Mouse (Mus musculus): Measurements from ENCODE around the gene Trim17. TPM values are rescaled to one million over a fixed set of nuclear protein-coding genes. Genes with fewer than 3 reads are reported as not detected.

Gene Trim17
- polyA plus RNA-seq, 1 experiment from 2014 or later: 0.19 TPM

DNA sequence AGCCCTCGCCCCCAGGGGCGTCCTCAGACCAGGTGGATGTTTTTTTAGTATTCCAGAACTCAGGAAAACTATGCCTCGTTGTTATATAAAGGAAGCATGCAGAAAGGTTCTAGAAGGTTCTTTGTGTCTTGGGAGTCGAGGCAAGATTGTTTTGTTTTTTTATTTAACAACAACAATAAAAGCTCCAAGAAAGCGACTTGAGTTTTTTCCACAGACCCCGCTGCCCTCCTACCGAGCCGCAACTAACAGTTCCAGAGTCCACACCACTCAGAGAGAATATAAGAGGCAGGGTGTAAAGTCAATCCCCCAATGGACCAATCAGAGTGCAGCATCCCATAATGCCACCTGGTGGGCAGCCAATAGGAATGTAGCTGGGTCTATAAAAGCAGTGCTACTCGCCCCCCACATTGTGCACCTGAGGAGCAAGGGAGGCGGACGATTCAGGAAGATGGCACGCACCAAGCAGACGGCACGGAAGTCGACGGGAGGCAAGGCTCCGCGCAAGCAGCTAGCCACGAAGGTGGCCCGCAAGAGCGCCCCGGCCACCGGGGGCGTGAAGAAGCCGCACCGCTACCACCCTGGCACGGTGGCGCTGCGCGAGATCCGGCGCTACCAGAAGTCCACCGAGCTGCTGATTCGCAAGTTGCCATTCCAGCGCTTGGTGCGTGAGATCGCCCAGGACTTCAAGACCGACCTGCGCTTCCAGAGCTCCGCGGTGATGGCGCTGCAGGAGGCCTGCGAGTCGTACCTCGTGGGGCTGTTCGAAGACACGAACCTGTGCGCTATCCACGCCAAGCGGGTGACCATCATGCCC is 7.1 kb downstream of the Trim17 start:
- Histone ChIP-seq H3K4me3 (peak overlapping the region; percentile 35; the same call in 1 of the 2 replicates), H3K4me1 (peaks cover 43% of the 10 kb centered on the region), H3K36me3 (replicated peaks) (peaks cover 15% of the 10 kb centered on the region), H3K9me3 (peaks cover 7% of the 10 kb centered on the region; the same call in 1 of the 2 replicates), H3K27me3 (replicated peaks; ENCODE audit: low read depth, poor library complexity, severe bottlenecking) (peaks cover 58% of the 10 kb centered on the region), H3K27ac (replicated peaks) (no peak overlapping the region)
- DNase-seq (ENCODE audit: low spot score): no peak
- WGBS: 64% methylated on average over 50 of the region's 50 CpGs

DNA sequence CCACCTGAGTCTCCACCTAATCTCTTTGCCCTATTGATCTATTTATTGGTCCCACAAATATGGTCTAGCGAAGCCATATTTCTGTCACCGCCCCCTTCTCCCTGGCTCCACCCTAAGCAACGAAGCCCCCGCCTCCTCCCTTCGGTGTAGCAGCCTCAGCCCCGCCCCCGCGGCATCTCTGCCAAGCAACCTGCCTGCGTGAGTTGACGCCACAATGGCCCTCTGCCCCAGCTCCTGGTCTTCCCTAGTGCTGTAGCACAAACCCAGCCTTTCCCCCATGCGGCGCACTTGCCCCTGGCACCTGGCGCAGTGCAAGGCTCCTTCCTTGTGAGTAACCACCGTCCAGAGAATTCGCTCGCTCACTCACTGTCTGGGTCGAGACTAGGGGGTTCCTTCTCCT is 9.1 kb downstream of the Trim17 start:
- peaks cover 14% of the 10 kb centered on the region; the same call in 1 of the 2 replicates for H3K36me3 ChIP-seq (replicated peaks)
- peak; percentile 30 for DNase-seq (ENCODE audit: low spot score)
- H3K27me3 ChIP-seq (replicated peaks; ENCODE audit: low read depth, poor library complexity, severe bottlenecking): peaks cover 46% of the 10 kb centered on the region
- peaks cover 33% of the 10 kb centered on the region for H3K4me1 ChIP-seq
- peaks cover 7% of the 10 kb centered on the region; the same call in 1 of the 2 replicates for H3K9me3 ChIP-seq
- H3K27ac ChIP-seq (replicated peaks): no peak overlapping the region; the same call in 1 of the 2 replicates
- 39% methylated on average over 17 of the region's 17 CpGs for WGBS
- H3K4me3 ChIP-seq: 0 out of 2 replicates have a peak overlapping the region, but pooled peaks have one; percentile 2

DNA sequence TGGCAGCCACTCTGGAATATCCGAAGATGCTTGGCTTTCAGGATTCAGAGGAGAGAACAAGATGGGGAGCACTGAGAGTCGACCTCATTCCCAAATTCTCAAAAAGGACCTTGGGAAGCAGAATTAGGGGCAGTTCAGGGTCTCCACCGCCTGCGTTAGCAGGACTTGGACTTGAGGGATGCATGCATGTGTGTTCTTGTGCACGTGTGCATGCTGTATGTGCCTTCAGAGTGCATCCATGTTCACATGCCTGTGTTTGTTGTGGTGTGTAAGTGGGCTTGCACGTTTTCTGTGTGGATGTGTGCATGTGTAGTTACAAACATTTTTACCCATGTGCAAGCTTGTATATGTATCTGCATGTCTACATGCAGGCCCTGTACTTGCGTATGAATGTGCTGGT is 9.7 kb downstream of the Trim17 start:
- peaks cover 40% of the 10 kb centered on the region for H3K27me3 ChIP-seq (replicated peaks; ENCODE audit: low read depth, poor library complexity, severe bottlenecking)
- H3K4me3 ChIP-seq: no peak overlapping the region
- peaks cover 31% of the 10 kb centered on the region for H3K4me1 ChIP-seq
- H3K27ac ChIP-seq (replicated peaks): no peak overlapping the region
- WGBS: 86% methylated on average over 7 of the region's 7 CpGs
- no peak for DNase-seq (ENCODE audit: low spot score)
- H3K9me3 ChIP-seq: peaks cover 7% of the 10 kb centered on the region; the same call in 1 of the 2 replicates
- peaks cover 17% of the 10 kb centered on the region; the same call in 1 of the 2 replicates for H3K36me3 ChIP-seq (replicated peaks)

DNA sequence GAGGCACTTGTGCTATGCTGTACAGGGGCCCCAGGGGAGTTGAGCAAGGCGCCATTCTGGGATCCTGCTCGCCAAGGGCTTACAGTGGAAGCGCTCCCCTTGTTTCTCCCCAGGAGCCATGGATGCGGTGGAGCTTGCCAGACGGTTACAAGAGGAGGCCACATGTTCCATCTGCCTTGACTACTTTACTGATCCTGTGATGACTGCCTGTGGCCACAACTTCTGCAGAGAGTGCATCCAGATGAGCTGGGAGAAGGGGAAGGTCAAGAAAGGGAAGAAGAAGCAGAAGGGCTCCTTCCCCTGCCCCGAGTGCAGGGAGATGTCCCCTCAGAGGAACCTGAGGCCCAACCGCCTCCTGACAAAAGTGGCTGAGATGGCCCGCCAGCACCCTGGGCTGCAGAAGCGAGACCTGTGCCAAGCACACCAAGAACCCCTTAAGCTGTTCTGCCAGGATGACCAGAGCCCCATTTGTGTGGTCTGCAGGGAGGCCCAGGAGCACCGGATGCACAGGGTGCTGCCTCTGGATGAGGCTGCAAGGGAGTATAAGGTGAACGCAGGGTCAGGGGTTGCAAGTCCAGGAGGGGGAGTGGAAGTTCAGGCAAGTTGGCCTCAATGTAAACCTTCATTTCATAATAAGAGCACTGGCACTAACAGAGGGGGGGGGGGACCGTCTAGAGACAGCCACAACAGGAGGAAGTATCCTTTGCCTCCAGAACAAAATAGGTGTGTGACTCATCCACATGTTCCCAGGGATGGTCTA is 10.7 kb downstream of the Trim17 start:
- H3K4me1 ChIP-seq: peaks cover 22% of the 10 kb centered on the region
- no peak overlapping the region; the same call in 1 of the 2 replicates for H3K27ac ChIP-seq (replicated peaks)
- H3K36me3 ChIP-seq (replicated peaks): peaks cover 27% of the 10 kb centered on the region
- H3K27me3 ChIP-seq (replicated peaks; ENCODE audit: low read depth, poor library complexity, severe bottlenecking): peaks cover 38% of the 10 kb centered on the region
- DNase-seq (ENCODE audit: low spot score): no peak
- H3K4me3 ChIP-seq: no peak overlapping the region
- 49% methylated on average over 12 of the region's 12 CpGs for WGBS
- H3K9me3 ChIP-seq: peaks cover 7% of the 10 kb centered on the region; the same call in 1 of the 2 replicates

DNA sequence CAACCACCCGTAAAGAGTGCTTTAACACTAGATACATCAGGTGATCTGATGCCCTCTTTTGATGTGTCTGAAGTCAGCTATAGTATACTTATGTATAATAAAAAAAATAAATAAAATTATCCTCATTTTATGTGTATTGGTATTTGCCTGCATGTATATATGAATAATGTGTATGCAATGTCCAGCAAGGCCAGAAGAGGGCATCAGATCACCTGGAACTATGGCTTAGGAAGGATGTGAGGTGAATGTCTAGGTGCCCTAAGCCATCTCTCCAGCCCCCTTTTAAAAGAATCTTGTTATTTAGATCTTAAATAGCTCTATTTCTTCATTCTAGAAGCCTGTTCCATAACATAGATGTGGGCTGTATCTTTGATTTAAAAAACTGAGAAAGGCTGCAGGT is 12.9 kb downstream of the Trim17 start:
- 95% methylated on average over 1 of the region's 1 CpGs for WGBS
- Histone ChIP-seq H3K9me3 (no peaks in the 10 kb centered on the region), H3K4me3 (no peak overlapping the region), H3K4me1 (peaks cover 17% of the 10 kb centered on the region), H3K27ac (replicated peaks) (no peak overlapping the region), H3K36me3 (replicated peaks) (peaks cover 48% of the 10 kb centered on the region), H3K27me3 (replicated peaks; ENCODE audit: low read depth, poor library complexity, severe bottlenecking) (peaks cover 20% of the 10 kb centered on the region)
- no peak for DNase-seq (ENCODE audit: low spot score)

DNA sequence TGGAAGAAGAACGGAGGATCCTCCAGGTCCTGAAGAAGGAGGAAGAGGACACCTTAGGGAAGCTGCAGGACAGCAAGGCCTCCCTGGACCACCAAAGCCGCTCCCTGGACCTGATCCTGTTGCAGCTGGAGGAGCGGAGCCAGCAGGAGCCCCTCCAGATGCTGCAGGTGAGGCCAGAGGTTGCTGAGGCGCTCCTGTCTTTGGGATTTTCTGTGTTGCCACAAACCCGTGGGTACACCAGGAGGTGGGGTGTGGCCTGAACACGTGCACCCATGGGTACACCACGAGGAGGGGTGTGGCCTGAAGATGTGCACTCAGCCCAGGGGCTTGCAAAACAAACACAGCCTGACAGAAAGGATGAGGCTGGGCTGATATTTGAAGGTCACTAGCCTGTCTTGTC is 14.1 kb downstream of the Trim17 start:
- H3K27me3 ChIP-seq (replicated peaks; ENCODE audit: low read depth, poor library complexity, severe bottlenecking): peaks cover 8% of the 10 kb centered on the region
- no peak overlapping the region for H3K4me3 ChIP-seq
- H3K9me3 ChIP-seq: no peaks in the 10 kb centered on the region
- peaks cover 52% of the 10 kb centered on the region for H3K36me3 ChIP-seq (replicated peaks)
- no peak for DNase-seq (ENCODE audit: low spot score)
- 83% methylated on average over 7 of the region's 7 CpGs for WGBS
- H3K4me1 ChIP-seq: peaks cover 16% of the 10 kb centered on the region
- H3K27ac ChIP-seq (replicated peaks): no peak overlapping the region

DNA sequence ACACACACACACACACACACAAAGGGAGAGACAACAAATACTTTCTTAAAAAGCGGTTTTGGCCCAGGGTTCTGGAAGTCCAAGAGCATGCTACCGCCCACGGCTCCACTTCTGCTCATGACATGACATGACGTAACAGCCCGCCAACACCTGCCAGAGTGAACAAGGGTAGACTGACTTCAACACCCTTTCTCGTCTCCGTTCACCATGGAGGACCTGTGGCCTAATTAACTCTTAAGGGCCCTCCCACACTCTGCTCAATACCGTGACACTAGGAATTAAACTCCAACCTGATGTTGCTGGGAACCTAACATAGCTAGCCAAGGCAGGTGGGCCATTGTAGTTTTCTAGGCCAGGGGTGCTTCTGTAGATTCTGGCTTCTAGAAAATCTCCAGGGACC is 14.5 kb downstream of the Trim17 start:
- no peak for DNase-seq (ENCODE audit: low spot score)
- peaks cover 55% of the 10 kb centered on the region for H3K36me3 ChIP-seq (replicated peaks)
- WGBS: 86% methylated on average over 8 of the region's 8 CpGs

DNA sequence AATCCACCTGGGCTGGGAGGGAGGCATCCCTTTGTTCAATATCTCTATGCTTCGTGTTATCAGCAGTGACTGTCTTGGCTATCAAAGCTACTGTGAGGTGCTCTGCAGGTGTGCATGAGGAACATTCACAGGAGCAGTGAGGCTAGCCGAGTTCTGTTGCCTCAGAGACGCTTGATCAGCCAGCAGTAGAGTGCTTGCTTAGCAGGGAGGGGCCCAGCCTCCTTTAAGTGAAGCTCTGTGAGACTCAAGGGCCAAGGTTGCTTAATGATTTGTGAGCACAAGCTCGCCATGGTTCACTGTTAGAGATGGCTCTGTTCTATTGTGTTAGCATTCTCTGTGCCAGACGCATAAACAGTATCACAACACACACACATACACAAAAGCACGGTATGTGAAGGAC is 15.2 kb downstream of the Trim17 start:
- DNase-seq (ENCODE audit: low spot score): no peak
- H3K4me1 ChIP-seq: peaks cover 11% of the 10 kb centered on the region
- H3K4me3 ChIP-seq: no peak overlapping the region
- no peak overlapping the region for H3K27ac ChIP-seq (replicated peaks)
- 89% methylated on average over 6 of the region's 6 CpGs for WGBS
- no peaks in the 10 kb centered on the region for H3K27me3 ChIP-seq (replicated peaks; ENCODE audit: low read depth, poor library complexity, severe bottlenecking)
- H3K9me3 ChIP-seq: no peaks in the 10 kb centered on the region
- H3K36me3 ChIP-seq (replicated peaks): peaks cover 61% of the 10 kb centered on the region

More for the DNA sequence above, 14.5 kb downstream of the Trim17 start:
- Histone ChIP-seq H3K4me3 (no peak overlapping the region), H3K27me3 (replicated peaks; ENCODE audit: low read depth, poor library complexity, severe bottlenecking) (0 out of 2 replicates have a peak, but pooled peaks cover 3% of the 10 kb centered on the region), H3K27ac (replicated peaks) (no peak overlapping the region), H3K4me1 (peaks cover 13% of the 10 kb centered on the region), H3K9me3 (no peaks in the 10 kb centered on the region)

DNA sequence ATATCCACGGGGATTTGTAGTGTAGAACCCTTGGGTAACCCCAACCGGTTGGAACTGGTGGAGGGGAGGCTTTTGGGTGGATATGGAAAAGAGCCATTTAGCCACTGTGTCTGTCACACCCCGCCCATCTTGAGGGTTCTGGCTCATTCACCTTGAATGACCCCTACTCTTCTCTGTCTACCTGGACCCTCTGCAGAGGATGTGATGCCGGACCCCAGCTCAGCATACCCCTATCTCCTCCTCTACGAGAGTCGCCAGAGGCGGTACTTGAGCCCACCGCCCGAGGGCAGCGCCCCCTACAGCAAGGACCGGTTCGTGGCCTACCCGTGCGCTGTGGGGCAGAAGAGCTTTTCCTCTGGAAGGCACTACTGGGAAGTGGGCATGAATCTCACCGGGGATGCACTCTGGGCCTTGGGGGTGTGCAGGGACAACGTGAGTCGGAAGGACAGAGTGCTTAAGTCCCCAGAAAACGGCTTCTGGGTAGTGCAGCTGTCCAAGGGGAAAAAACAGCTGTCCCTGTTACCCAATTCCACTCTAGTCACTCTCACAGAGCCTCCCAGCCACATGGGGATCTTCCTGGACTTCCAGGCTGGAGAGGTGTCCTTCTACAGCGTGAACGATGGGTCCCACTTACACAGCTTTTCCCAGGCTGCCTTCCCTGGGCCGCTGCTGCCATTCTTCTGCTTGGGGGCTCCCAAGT is 16.5 kb downstream of the Trim17 start:
- peaks cover 3% of the 10 kb centered on the region; the same call in 1 of the 2 replicates for H3K4me1 ChIP-seq
- 89% methylated on average over 21 of the region's 21 CpGs for WGBS
- no peak for DNase-seq (ENCODE audit: low spot score)
- H3K4me3 ChIP-seq: no peak overlapping the region
- H3K27me3 ChIP-seq (replicated peaks; ENCODE audit: low read depth, poor library complexity, severe bottlenecking): no peaks in the 10 kb centered on the region
- no peak overlapping the region for H3K27ac ChIP-seq (replicated peaks)
- H3K9me3 ChIP-seq: no peaks in the 10 kb centered on the region
- H3K36me3 ChIP-seq (replicated peaks): peaks cover 72% of the 10 kb centered on the region

DNA sequence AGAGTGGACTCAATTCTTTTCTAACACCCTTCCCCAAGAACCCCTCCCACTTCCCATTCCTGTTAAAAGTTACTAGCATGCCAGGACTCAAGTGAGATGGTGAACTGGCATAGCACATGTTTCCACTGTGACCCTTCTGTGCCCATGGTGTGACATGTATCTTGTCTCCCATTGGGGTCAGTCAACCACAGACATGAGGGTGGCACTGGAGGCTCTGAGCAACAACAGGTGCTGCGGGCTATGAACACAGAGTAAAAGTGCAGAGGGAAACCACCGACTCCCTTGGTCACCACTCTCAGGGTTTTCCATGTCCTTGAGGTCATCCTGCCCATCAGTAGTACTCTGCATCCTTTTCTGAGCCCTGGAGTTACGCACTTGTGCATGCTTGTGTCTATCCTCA is 17.3 kb downstream of the Trim17 start:
- no peak overlapping the region for H3K4me3 ChIP-seq
- no peaks in the 10 kb centered on the region for H3K9me3 ChIP-seq
- no peak for DNase-seq (ENCODE audit: low spot score)
- H3K36me3 ChIP-seq (replicated peaks): peaks cover 73% of the 10 kb centered on the region
- 95% methylated on average over 3 of the region's 3 CpGs for whole genome bisulfite sequencing
- H3K4me1 ChIP-seq: peaks cover 7% of the 10 kb centered on the region
- H3K27me3 ChIP-seq (replicated peaks; ENCODE audit: low read depth, poor library complexity, severe bottlenecking): no peaks in the 10 kb centered on the region
- no peak overlapping the region for H3K27ac ChIP-seq (replicated peaks)

DNA sequence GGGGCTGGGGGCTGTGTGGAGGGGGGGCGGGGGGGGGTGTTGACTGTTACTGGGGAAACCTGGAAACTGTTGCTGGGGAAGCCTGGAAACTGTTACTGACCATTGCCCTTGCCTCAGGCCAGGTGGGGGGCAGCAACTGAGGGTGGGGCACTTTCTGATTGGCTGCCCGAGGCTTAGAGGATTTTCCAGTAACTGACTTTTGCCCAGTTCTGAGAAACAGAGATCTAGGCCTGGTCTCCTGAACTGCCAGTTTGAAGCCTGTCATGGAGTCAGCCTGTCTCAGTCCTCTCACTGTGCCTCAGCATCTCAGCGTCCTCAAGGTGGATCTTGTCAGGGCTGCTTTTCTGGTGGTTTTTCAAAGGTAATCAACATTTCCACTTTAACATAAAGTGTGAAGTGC is 19.9 kb downstream of the Trim17 start:
- DNase-seq (ENCODE audit: low spot score): no peak
- no peaks in the 10 kb centered on the region for H3K9me3 ChIP-seq
- no peaks in the 10 kb centered on the region for H3K27me3 ChIP-seq (replicated peaks; ENCODE audit: low read depth, poor library complexity, severe bottlenecking)
- no peak overlapping the region for H3K4me3 ChIP-seq
- no peak overlapping the region for H3K27ac ChIP-seq (replicated peaks)
- 87% methylated on average over 3 of the region's 3 CpGs for WGBS
- H3K4me1 ChIP-seq: peaks cover 24% of the 10 kb centered on the region
- peaks cover 54% of the 10 kb centered on the region for H3K36me3 ChIP-seq (replicated peaks)

DNA sequence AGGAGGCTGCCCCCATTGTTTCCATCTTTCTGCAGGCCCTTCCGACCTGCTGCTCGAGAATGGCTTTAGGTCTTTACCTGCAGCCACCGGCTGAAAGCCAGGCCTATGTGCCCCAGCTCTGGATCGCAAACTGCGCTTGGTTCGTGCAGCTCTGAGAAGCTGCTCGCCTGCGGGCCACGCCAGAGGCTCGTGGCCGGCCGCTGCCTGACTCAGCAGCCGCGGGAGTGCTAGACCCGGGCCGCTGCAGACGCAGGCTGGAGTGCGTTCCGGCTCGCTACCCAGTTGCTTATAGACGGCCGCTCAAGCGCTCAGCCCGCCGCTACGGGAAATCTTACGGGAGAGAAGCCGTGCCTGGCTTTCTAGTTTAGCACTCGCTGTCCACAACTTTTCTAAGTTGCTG is 22.7 kb downstream of the Trim17 start:
- peak; percentile 50 for DNase-seq (ENCODE audit: low spot score)
- Histone ChIP-seq H3K4me1 (peaks cover 47% of the 10 kb centered on the region), H3K4me3 (peak overlapping the region; percentile 93), H3K27me3 (replicated peaks; ENCODE audit: low read depth, poor library complexity, severe bottlenecking) (no peaks in the 10 kb centered on the region), H3K36me3 (replicated peaks) (peaks cover 38% of the 10 kb centered on the region), H3K27ac (replicated peaks) (peak overlapping the region; percentile 86), H3K9me3 (no peaks in the 10 kb centered on the region)
- WGBS: under 1% methylated on average over 29 of the region's 29 CpGs
